Mouse (Mus musculus): ENCODE data around the gene Trmu.

GRCm38 (mm10) chr15:85899396-85899795 lies 20.3 kb downstream of the Trmu start:
- TF ChIP-seq GATA1 (IDR thresholded peaks at IDR 0.05; ENCODE audit: low read length) (no peak), TAL1 (IDR thresholded peaks at IDR 0.05; ENCODE audit: low read length) (no peak)

Measured in erythroblast, embryonic 14.5 days (primary cell).